Mouse (Mus musculus): Measurements from ENCODE around the gene Serpinb9b. TPM values are rescaled to one million over a fixed set of nuclear protein-coding genes. Genes with fewer than 3 reads are reported as not detected.

Gene Serpinb9b
- polyA plus RNA-seq, 1 experiment from 2014 or later, result 0.36 TPM

DNA sequence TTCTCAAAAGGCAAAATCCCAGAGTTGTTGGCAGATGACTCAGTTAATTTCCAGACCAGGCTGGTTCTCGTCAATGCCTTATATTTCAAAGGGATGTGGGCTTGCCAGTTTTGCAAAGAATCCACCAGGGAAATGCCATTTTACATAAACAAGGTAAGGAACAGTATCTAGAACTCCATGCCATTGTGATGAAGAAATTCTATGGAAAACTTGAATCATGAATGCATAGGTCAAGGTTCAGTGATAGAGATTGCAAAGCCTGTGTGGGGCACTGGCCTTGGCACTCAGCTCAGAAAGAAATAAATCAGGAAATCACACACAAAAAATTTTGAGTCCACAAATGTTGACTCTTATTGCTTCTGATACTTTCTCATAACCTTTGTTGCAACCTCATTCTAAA lies 8.3 kb downstream of the Serpinb9b start:
- Histone ChIP-seq H3K27me3 (ENCODE audit: insufficient read depth, low read length) (no peaks in the 10 kb centered on the region), H3K4me3 (ENCODE audit: low read depth, low read length) (no peak overlapping the region), H3K4me1 (ENCODE audit: insufficient read depth) (no peaks in the 10 kb centered on the region), H3K4me2 (no peak overlapping the region), H3K9ac (no peak overlapping the region), H3K36me3 (ENCODE audit: insufficient read depth) (no peaks in the 10 kb centered on the region), H3K9me3 (ENCODE audit: low read depth, low read length) (no peaks in the 10 kb centered on the region), H3K27ac (ENCODE audit: low read depth) (no peak overlapping the region)
- no peak for TF ChIP-seq CTCF (IDR thresholded peaks at IDR 0.05; ENCODE audit: low read depth)
- DNase-seq (no peak), ATAC-seq (ENCODE audit: insufficient read depth) (no peak)
- WGBS, result 48% methylated on average over 1 of the region's 1 CpGs

DNA sequence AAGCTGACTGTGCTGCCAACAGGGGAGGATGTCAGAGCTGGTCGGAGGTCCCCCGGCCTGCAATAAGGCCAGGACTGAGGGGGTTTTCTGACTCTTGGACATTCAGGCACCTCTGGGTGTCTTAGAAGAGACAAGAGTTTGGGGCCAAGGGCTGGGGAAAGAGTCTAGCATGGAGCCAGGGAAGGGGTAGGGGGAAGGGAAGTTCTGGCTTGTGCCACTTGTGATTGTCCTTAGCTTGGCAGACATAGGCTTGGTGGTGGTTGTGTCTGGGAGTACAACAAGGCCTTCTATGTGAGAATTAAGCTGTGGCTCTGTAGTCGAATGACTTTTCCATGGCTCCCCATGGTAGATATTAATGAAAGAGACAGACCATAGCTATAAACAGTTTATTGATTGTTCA lies 16.3 kb downstream of the Serpinb9b start:
- H3K9ac ChIP-seq, result no peak overlapping the region
- H3K27me3 ChIP-seq (ENCODE audit: insufficient read depth, low read length), result no peaks in the 10 kb centered on the region
- H3K9me3 ChIP-seq (ENCODE audit: low read depth, low read length), result no peaks in the 10 kb centered on the region
- no peak overlapping the region for H3K4me2 ChIP-seq
- WGBS, result 96% methylated on average over 3 of the region's 3 CpGs
- no peak overlapping the region for H3K4me3 ChIP-seq (ENCODE audit: low read depth, low read length)
- ATAC-seq (ENCODE audit: insufficient read depth), result no peak
- TF ChIP-seq CTCF (IDR thresholded peaks at IDR 0.05; ENCODE audit: low read depth), result no peak
- no peak overlapping the region for H3K27ac ChIP-seq (ENCODE audit: low read depth)
- no peaks in the 10 kb centered on the region for H3K36me3 ChIP-seq (ENCODE audit: insufficient read depth)
- H3K4me1 ChIP-seq (ENCODE audit: insufficient read depth), result no peaks in the 10 kb centered on the region
- DNase-seq, result no peak

DNA sequence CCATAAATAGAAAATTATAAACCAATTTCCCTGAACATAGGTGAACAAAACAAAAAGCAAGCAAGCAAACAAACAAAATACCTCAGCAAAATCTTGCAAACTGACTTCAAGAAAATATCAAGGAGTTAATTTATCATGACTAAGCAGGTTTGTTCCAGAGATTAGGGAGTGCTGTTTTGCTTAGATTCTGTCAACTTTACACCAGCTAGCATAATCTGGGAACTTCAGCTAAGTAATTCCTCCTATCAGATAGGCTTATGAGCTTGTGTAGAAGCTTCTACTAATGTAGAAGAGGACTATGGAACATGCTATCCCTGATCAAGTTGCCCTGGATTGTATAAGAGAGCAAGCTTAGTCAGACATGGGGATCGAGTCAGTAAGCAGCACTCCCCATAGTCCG lies 20.0 kb downstream of the Serpinb9b start:
- Histone ChIP-seq H3K4me2 (no peak overlapping the region), H3K27me3 (ENCODE audit: insufficient read depth, low read length) (no peaks in the 10 kb centered on the region), H3K27ac (ENCODE audit: low read depth) (no peak overlapping the region), H3K9ac (no peak overlapping the region), H3K4me3 (ENCODE audit: low read depth, low read length) (no peak overlapping the region), H3K4me1 (ENCODE audit: insufficient read depth) (no peaks in the 10 kb centered on the region), H3K36me3 (ENCODE audit: insufficient read depth) (no peaks in the 10 kb centered on the region), H3K9me3 (ENCODE audit: low read depth, low read length) (no peaks in the 10 kb centered on the region)
- no peak for TF ChIP-seq CTCF (IDR thresholded peaks at IDR 0.05; ENCODE audit: low read depth)
- DNase-seq, result no peak
- 83% methylated on average over 2 of the region's 2 CpGs for WGBS
- no peak for ATAC-seq (ENCODE audit: insufficient read depth)

DNA sequence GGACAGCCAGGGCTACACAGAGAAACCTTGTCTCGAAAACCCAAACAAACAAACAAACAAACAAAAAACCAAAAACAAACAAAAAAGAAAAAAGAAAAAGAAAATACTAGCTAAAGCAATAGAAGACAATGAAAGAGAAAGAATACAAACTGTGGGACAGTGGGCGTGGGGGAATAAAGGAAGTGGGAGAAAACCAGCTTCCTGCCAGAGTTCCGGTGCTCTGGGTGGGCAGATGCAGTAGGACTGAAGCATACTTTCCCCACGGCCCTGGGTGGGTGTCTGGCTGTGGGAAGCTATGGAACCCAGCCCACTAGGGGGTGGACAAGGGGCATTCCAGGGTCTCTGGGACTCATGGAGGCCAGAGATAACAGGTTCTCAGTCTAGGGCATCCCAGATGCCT lies 21.0 kb downstream of the Serpinb9b start:
- DNase-seq (no peak), ATAC-seq (ENCODE audit: insufficient read depth) (no peak)
- H3K36me3 ChIP-seq (ENCODE audit: insufficient read depth), result no peaks in the 10 kb centered on the region
- 72% methylated on average over 4 of the region's 4 CpGs for WGBS
- H3K4me3 ChIP-seq (ENCODE audit: low read depth, low read length), result no peak overlapping the region
- no peak for TF ChIP-seq CTCF (IDR thresholded peaks at IDR 0.05; ENCODE audit: low read depth)
- no peaks in the 10 kb centered on the region for H3K9me3 ChIP-seq (ENCODE audit: low read depth, low read length)
- no peak overlapping the region for H3K27ac ChIP-seq (ENCODE audit: low read depth)
- H3K4me2 ChIP-seq, result no peak overlapping the region
- no peaks in the 10 kb centered on the region for H3K27me3 ChIP-seq (ENCODE audit: insufficient read depth, low read length)
- no peaks in the 10 kb centered on the region for H3K4me1 ChIP-seq (ENCODE audit: insufficient read depth)
- H3K9ac ChIP-seq, result no peak overlapping the region

DNA sequence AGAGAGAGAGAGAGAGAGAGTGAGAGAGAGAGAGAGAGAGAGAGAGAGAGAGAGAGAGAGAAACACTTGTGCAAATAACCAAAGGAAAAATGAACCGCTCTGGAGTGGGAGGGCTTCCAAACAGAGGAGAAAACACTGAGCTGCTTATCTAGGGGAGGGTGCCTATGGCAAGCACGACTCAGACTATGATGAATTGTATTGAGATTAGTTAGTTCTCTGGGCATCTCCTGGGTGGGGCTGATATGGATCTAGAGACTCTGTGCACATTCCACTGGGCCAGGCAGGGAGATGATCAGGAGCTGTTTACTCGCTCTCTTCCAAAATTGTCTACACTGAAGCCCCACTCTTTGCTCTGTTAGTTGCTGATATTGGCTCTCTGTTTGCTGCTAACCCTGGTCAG lies 24.5 kb downstream of the Serpinb9b start:
- 37% methylated on average over 3 of the region's 3 CpGs for WGBS
- H3K27me3 ChIP-seq (ENCODE audit: insufficient read depth, low read length), result no peaks in the 10 kb centered on the region
- no peak overlapping the region for H3K9ac ChIP-seq
- H3K27ac ChIP-seq (ENCODE audit: low read depth), result no peak overlapping the region
- DNase-seq, result no peak
- TF ChIP-seq CTCF (IDR thresholded peaks at IDR 0.05; ENCODE audit: low read depth), result no peak
- H3K4me3 ChIP-seq (ENCODE audit: low read depth, low read length), result no peak overlapping the region
- ATAC-seq (ENCODE audit: insufficient read depth), result no peak
- H3K4me1 ChIP-seq (ENCODE audit: insufficient read depth), result no peaks in the 10 kb centered on the region
- no peak overlapping the region for H3K4me2 ChIP-seq
- no peaks in the 10 kb centered on the region for H3K9me3 ChIP-seq (ENCODE audit: low read depth, low read length)
- no peaks in the 10 kb centered on the region for H3K36me3 ChIP-seq (ENCODE audit: insufficient read depth)

DNA sequence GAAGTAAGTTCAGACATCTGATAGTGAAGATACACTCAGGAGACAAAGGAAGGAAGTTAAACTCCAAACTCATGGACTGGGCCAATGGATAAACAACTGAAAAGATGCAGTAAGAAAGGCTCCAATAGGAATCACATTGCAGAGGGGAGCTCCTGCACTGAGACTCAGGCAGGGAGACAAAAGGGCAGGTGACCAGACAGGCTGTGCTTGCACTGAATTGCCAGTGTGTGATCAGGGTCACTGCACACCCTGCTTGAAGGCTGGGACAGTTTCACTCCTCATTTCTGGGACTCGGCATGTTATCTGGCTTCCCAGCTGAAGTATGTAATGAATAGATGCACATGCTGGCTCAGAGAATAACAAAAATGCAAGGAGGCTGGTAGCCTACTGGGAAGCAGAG lies 35.8 kb downstream of the Serpinb9b start:
- no peak for DNase-seq
- no peaks in the 10 kb centered on the region for H3K36me3 ChIP-seq (ENCODE audit: insufficient read depth)
- H3K9ac ChIP-seq, result no peak overlapping the region
- no peak for ATAC-seq (ENCODE audit: insufficient read depth)
- no peaks in the 10 kb centered on the region for H3K9me3 ChIP-seq (ENCODE audit: low read depth, low read length)
- no peaks in the 10 kb centered on the region for H3K4me1 ChIP-seq (ENCODE audit: insufficient read depth)
- H3K4me3 ChIP-seq (ENCODE audit: low read depth, low read length), result no peak overlapping the region
- no peak overlapping the region for H3K4me2 ChIP-seq
- 27% methylated on average over 1 of the region's 1 CpGs for WGBS
- no peak overlapping the region for H3K27ac ChIP-seq (ENCODE audit: low read depth)
- no peaks in the 10 kb centered on the region for H3K27me3 ChIP-seq (ENCODE audit: insufficient read depth, low read length)
- TF ChIP-seq CTCF (IDR thresholded peaks at IDR 0.05; ENCODE audit: low read depth), result no peak

DNA sequence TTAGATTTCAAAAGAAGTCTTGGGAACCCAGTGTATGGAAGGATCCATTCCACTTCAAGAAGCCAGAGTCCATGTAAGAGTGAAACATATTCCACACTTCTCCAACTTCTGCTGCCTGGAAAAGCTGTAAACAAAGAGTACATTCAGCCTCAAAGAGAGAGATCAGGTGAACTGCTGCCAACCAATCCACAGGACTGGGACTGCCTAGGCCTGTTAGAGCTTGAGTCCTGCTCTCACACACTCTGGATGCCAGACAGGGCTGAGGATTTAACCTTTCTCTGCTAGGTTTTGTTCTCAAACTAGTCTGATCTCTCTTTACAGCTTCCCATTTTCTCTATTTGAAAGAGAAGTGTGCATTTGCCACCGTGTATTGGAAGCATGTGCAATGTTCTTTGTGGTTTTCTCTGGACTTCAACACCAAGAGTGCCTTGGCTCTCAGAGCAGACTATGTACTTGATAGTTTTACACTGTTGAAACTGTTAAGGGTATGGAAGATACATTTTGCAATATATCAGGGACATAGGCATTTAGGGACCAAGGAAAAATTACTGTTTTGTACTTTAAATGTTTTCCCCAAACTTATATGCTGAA lies 40.3 kb downstream of the Serpinb9b start:
- H3K27ac ChIP-seq (ENCODE audit: low read depth), result 0 out of 2 replicates have a peak overlapping the region, but pooled peaks have one; percentile 4

DNA sequence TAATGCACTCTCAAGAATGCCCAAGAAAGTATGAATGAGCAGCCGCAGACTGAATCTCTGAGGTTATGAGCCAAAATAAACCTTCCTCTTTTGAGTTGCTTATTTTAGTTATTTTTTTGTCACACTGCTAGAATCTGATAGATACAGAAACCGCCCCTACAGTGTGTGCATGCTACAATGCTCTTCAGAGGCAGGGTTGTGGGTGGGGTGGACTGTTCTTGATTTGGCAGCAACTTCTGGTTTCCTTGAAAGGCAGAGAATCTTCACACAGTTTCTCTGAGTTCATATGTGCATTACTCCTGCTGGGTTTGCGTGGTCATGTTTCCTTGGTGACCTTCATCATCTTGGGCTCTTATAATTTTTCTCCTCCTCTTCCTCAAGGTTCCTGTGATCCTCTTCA lies 40.9 kb downstream of the Serpinb9b start:
- ATAC-seq (ENCODE audit: insufficient read depth) (no peak), DNase-seq (no peak)
- no peak for TF ChIP-seq CTCF (IDR thresholded peaks at IDR 0.05; ENCODE audit: low read depth)
- Histone ChIP-seq H3K4me3 (ENCODE audit: low read depth, low read length) (no peak overlapping the region), H3K27me3 (ENCODE audit: insufficient read depth, low read length) (no peaks in the 10 kb centered on the region), H3K4me2 (no peak overlapping the region), H3K27ac (ENCODE audit: low read depth) (no peak overlapping the region), H3K4me1 (ENCODE audit: insufficient read depth) (no peaks in the 10 kb centered on the region), H3K9me3 (ENCODE audit: low read depth, low read length) (no peaks in the 10 kb centered on the region), H3K36me3 (ENCODE audit: insufficient read depth) (no peaks in the 10 kb centered on the region), H3K9ac (no peak overlapping the region)
- 84% methylated on average over 3 of the region's 3 CpGs for WGBS

More for the DNA sequence above, 40.3 kb downstream of the Serpinb9b start:
- WGBS, result 60% methylated on average over 1 of the region's 1 CpGs
- Histone ChIP-seq H3K36me3 (ENCODE audit: insufficient read depth) (no peaks in the 10 kb centered on the region), H3K9me3 (ENCODE audit: low read depth, low read length) (no peaks in the 10 kb centered on the region), H3K27me3 (ENCODE audit: insufficient read depth, low read length) (no peaks in the 10 kb centered on the region), H3K9ac (no peak overlapping the region), H3K4me2 (no peak overlapping the region), H3K4me3 (ENCODE audit: low read depth, low read length) (no peak overlapping the region), H3K4me1 (ENCODE audit: insufficient read depth) (no peaks in the 10 kb centered on the region)
- DNase-seq, result no peak
- TF ChIP-seq CTCF (IDR thresholded peaks at IDR 0.05; ENCODE audit: low read depth), result no peak
- ATAC-seq (ENCODE audit: insufficient read depth), result no peak
